Mouse (Mus musculus) forebrain, embryonic 14.5 days (tissue): Measurements from ENCODE around the gene Nkapl. TPM values are rescaled to one million over a fixed set of nuclear protein-coding genes. Genes with fewer than 3 reads are reported as not detected.

Source experiments
- microRNA counts: library from miRNA; unstranded; fragments of <30 nt; microRNA quantifications from one replicate; lab custom pipeline; 2016
- microRNA-seq: library from miRNA; unstranded; fragments of <30 nt; microRNA quantifications from one replicate; pipeline ENCODE4, GENCODE M21; 2016
- polyA plus RNA-seq: library from polyadenylated mRNA; unstranded; fragments of >200 nt; fragmentation: Nextera tagmentation; extraction: Ambion mirVana; gene quantifications from 2 replicates; pipeline ENCODE4 v1.2.1, GENCODE M21; 2014

The Nkapl gene
- polyA plus RNA-seq, 1 experiment from 2014 or later = 3.8 TPM

MicroRNA genes within 50 kb of the gene (microRNA counts, 519-probe panel; counts per million panel counts)
- microRNA mmu-miR-1896 (lab: Ali Mortazavi, UCI) = not detected

Small RNA genes within 50 kb of the gene (microRNA-seq; reads per million reads assigned to microRNA genes)
- gene Mir1896 = not detected

Other genes starting within 250 kb of the Nkapl start
- not detected in 2 replicates for gene Gpx5, start 175.8 kb downstream of the Nkapl start, polyA plus RNA-seq
- not detected in 2 replicates for gene Gpx6, start 156.4 kb downstream of the Nkapl start, polyA plus RNA-seq
- gene Olfr1367, start 121.6 kb downstream of the Nkapl start, polyA plus RNA-seq = not detected in 2 replicates
- gene Zscan12, start 105.7 kb downstream of the Nkapl start, polyA plus RNA-seq = 14.7 and 15.0 TPM in 2 replicates
- gene Zkscan3, start 65.8 kb downstream of the Nkapl start, polyA plus RNA-seq = 78.3 and 80.5 TPM in 2 replicates
- 3.5 and 3.7 TPM in 2 replicates for gene Pgbd1, start 27.5 kb downstream of the Nkapl start, polyA plus RNA-seq
- 10.4 TPM in 2 replicates for gene Zscan26, start 14.8 kb downstream of the Nkapl start, polyA plus RNA-seq
- gene Zkscan4, start 10.4 kb upstream of the Nkapl start, polyA plus RNA-seq = 7.5 and 8.2 TPM in 2 replicates
- not detected in 2 replicates for gene Gm10065, start 10.9 kb upstream of the Nkapl start, polyA plus RNA-seq
- 0.36 and 0.78 TPM in 2 replicates for gene AK157302, start 26.7 kb upstream of the Nkapl start, polyA plus RNA-seq
- gene Gm11273, start 32.9 kb upstream of the Nkapl start, polyA plus RNA-seq = 5.1 and 6.2 TPM in 2 replicates
- gene Zkscan8, start 62.6 kb upstream of the Nkapl start, polyA plus RNA-seq = 7.3 and 8.6 TPM in 2 replicates
- 0.10 and 0.20 TPM in 2 replicates for gene Olfr1366, start 74.3 kb upstream of the Nkapl start, polyA plus RNA-seq
- not detected in 2 replicates for gene Olfr1535, start 91.4 kb upstream of the Nkapl start, polyA plus RNA-seq
- not detected in 2 replicates for gene Olfr1364, start 113.2 kb upstream of the Nkapl start, polyA plus RNA-seq
- gene Olfr1362, start 145.5 kb upstream of the Nkapl start, polyA plus RNA-seq = not detected in 2 replicates
- not detected in 2 replicates for gene Olfr11, start 174.0 kb upstream of the Nkapl start, polyA plus RNA-seq
- not detected in 2 replicates for gene Olfr1361, start 194.9 kb upstream of the Nkapl start, polyA plus RNA-seq
- not detected in 2 replicates for gene Olfr1360, start 208.9 kb upstream of the Nkapl start, polyA plus RNA-seq
- gene Olfr1359, start 229.6 kb upstream of the Nkapl start, polyA plus RNA-seq = not detected in 2 replicates
- 3.7 and 4.2 TPM in 2 replicates for gene Hist1h2bl, start 247.6 kb upstream of the Nkapl start, polyA plus RNA-seq
- 13.2 and 45.9 TPM in 2 replicates for gene Hist1h2ai, start 247.9 kb upstream of the Nkapl start, polyA plus RNA-seq
- gene Hist1h3h, start 249.2 kb upstream of the Nkapl start, polyA plus RNA-seq = 7.3 and 11.0 TPM in 2 replicates